Mouse (Mus musculus): ENCODE data around the gene Igfbp4. TPM values are rescaled to one million over a fixed set of nuclear protein-coding genes. Genes with fewer than 3 reads are reported as not detected.

Igfbp4 gene
- polyA plus RNA-seq, 1 experiment, result 145 TPM

- no peak for DNase-seq (ENCODE audit: low read depth)
- TF ChIP-seq POLR2A (IDR thresholded peaks at IDR 0.05; ENCODE audit: borderline replicate concordance, extremely low read depth, insufficient read depth, insufficient read length, poor library complexity, severe bottlenecking) (no peak), CTCF (IDR thresholded peaks at IDR 0.05; ENCODE audit: borderline replicate concordance, extremely low read depth, insufficient read depth, insufficient read length) (no peak)
Observed at GRCm38 (mm10) chr11:99100215-99100614, 59.2 kb downstream of the Igfbp4 start.

GRCm38 (mm10) chr11:99101693-99102092, 60.6 kb downstream of the Igfbp4 start:
- TF ChIP-seq CTCF (IDR thresholded peaks at IDR 0.05; ENCODE audit: borderline replicate concordance, extremely low read depth, insufficient read depth, insufficient read length) (no peak), POLR2A (IDR thresholded peaks at IDR 0.05; ENCODE audit: borderline replicate concordance, extremely low read depth, insufficient read depth, insufficient read length, poor library complexity, severe bottlenecking) (no peak)
- DNase-seq (ENCODE audit: low read depth), result no peak

DNA sequence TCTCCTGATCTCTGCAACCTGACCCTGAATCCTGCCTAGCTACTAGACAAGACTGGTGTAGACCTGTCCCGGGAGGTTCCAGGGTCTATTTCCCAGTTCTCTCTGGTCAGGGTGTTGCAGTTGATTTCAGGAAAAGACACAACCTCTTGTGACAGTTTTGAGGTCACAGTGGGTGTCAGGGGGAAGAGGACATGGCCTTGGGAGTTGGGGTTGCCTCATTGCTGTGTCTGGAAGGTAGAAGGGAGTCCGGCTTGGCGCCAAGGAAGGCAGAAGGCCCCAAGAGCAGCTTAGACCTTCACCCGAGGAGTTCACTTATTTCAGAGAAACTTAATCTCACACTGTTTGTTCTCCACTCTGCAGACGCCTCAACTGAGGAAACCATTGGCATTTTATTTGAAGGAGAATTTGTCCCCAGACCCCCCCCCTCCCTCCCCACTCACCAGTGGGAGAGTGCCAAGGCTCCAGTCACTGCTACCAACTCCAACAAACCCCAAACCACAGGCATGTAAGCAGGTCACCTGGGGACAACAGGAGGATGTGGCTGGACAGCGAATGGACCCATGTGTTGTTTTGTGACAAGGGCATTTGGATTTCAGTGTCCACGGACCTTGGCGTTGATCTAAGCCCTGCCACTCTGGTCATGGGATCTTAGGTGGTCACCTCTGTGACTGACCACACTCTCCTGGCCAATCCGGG, 61.7 kb downstream of the Igfbp4 start:
- TF ChIP-seq POLR2A (IDR thresholded peaks at IDR 0.05; ENCODE audit: borderline replicate concordance, extremely low read depth, insufficient read depth, insufficient read length, poor library complexity, severe bottlenecking), result no peak
- no peak for TF ChIP-seq CTCF (IDR thresholded peaks at IDR 0.05; ENCODE audit: borderline replicate concordance, extremely low read depth, insufficient read depth, insufficient read length)
- no peak for DNase-seq (ENCODE audit: low read depth)

Other genes starting within 250 kb of the Igfbp4 start
- 92.1 and 104 TPM in 2 replicates for gene Msl1, start 245.7 kb upstream of the Igfbp4 start, polyA plus RNA-seq (2012; rRNA removed)
- gene Casc3, start 236.3 kb upstream of the Igfbp4 start, polyA plus RNA-seq (2012; rRNA removed), result 66.6 and 74.3 TPM in 2 replicates
- gene Rapgefl1, start 204.5 kb upstream of the Igfbp4 start, polyA plus RNA-seq (2012; rRNA removed), result 22.0 and 33.5 TPM in 2 replicates
- 11.0 and 14.7 TPM in 2 replicates for gene Wipf2, start 177.6 kb upstream of the Igfbp4 start, polyA plus RNA-seq (2012; rRNA removed)
- 4.5 and 6.2 TPM in 2 replicates for gene Cdc6, start 133.4 kb upstream of the Igfbp4 start, polyA plus RNA-seq (2012; rRNA removed)
- 8.4 and 14.4 TPM in 2 replicates for gene Rara, start 113.4 kb upstream of the Igfbp4 start, polyA plus RNA-seq (2012; rRNA removed)
- gene Gjd3, start 58.2 kb upstream of the Igfbp4 start, polyA plus RNA-seq (2012; rRNA removed), result 2.5 and 2.9 TPM in 2 replicates
- gene Top2a, start 17.1 kb upstream of the Igfbp4 start, polyA plus RNA-seq (2012; rRNA removed), result 57.3 and 70.1 TPM in 2 replicates
- 0.08 and 0.16 TPM in 2 replicates for gene Tns4, start 48.1 kb downstream of the Igfbp4 start, polyA plus RNA-seq (2012; rRNA removed)
- 0.07 TPM in 1 of 2 replicates, not detected in the other for gene Ccr7, start 113.8 kb downstream of the Igfbp4 start, polyA plus RNA-seq (2012; rRNA removed)
- 162 and 270 TPM in 2 replicates for gene Smarce1, start 189.8 kb downstream of the Igfbp4 start, polyA plus RNA-seq (2012; rRNA removed)
- 1.4 and 2.9 TPM in 2 replicates for gene Krt222, start 202.8 kb downstream of the Igfbp4 start, polyA plus RNA-seq (2012; rRNA removed)
- 0.08 TPM in 1 of 2 replicates, not detected in the other for gene Krt24, start 244.0 kb downstream of the Igfbp4 start, polyA plus RNA-seq (2012; rRNA removed)